Mouse (Mus musculus) spleen, adult 2 months (tissue): ENCODE measurements around the gene Med16. TPM values are rescaled to one million over a fixed set of nuclear protein-coding genes. Genes with fewer than 3 reads are reported as not detected.
A peak's percentile ranks its signal among the peaks of the same experiment; 100 is the strongest.

Experiments
- DNase-seq, 2 experiments: peaks; one replicate each; pipeline versions ENCODE4 v3.0.0 to v3.0.0-alpha.2; 2012 to 2021; ENCODE audit warnings: low spot score in 2 of 2, low read depth in 1 of 2
- H3K27ac ChIP-seq: fragments of 200-500 bp; 2 replicates; pipeline ENCODE4 v1.5.1; 2012; ENCODE audit warnings: low read length, inconsistent platforms; ENCODE audit not compliant: insufficient read depth
- H3K27me3 ChIP-seq: fragments of 200-500 bp; 2 replicates; pipeline ENCODE4 v1.6.1; 2012; ENCODE audit warnings: mild to moderate bottlenecking, moderate library complexity, low read length, inconsistent platforms; ENCODE audit not compliant: control insufficient read depth, insufficient read depth
- H3K36me3 ChIP-seq: fragments of 200-500 bp; 2 replicates; pipeline ENCODE4 v1.6.1; 2012; ENCODE audit warnings: mild to moderate bottlenecking, low read length, inconsistent platforms; ENCODE audit not compliant: control insufficient read depth, insufficient read depth
- H3K4me1 ChIP-seq: fragments of 200-500 bp; 2 replicates; pipeline ENCODE4 v1.6.1; 2011; ENCODE audit warnings: inconsistent platforms; ENCODE audit not compliant: control insufficient read depth, insufficient read depth, insufficient read length
- H3K4me3 ChIP-seq: fragments of 200-500 bp; 2 replicates; pipeline ENCODE4 v1.5.1; 2011; ENCODE audit warnings: mild to moderate bottlenecking, inconsistent platforms; ENCODE audit not compliant: insufficient read depth, insufficient read length; ENCODE audit errors: extremely low read depth
- CTCF ChIP-seq: fragments of 200-500 bp; IDR thresholded peaks from 2 replicates; pipeline ENCODE4 v1.5.1; 2011; ENCODE audit warnings: mild to moderate bottlenecking, inconsistent platforms; ENCODE audit not compliant: insufficient read depth, insufficient read length, insufficient replicate concordance; ENCODE audit errors: extremely low read depth
- POLR2A ChIP-seq: fragments of 200-500 bp; IDR thresholded peaks from 2 replicates; pipeline ENCODE4 v1.6.1; 2011; ENCODE audit warnings: low read depth, low read length, inconsistent platforms
- WGBS: fragments of 180-500 bp; shearing (Covaris S2); methylation state at CpG from one replicate; pipeline ENCODE4 v1.1.7; 2018; 5-methylcytosine and 5-hydroxymethylcytosine counted together
- polyA plus RNA-seq: library from polyadenylated mRNA; depleted of rRNA; stranded (reverse); fragments of >200 nt; gene quantifications from 2 replicates; pipeline ENCODE4 v1.2.3, GENCODE M21; 2012

Gene Med16
- polyA plus RNA-seq, 1 experiment = 46.4 TPM

DNA sequence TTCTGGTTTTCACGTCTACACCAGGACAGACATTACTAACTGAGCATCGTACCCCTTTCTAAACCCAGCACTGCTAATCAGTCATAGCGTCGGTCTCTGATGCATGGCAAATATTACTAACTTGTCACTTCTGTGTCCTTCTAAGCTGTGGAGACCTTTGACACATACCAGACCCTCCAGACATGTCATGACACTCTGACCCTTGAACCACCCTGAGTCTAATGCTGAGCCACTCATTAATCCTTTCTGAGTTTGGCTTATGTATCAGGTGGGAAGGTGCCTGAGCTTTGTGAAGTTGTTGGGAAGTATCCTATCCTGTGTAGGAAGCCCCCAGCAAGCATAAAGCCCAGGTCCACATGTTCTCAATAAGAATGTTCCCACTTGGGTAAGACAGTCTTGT lies 41.1 kb upstream of the Med16 start:
- H3K36me3 ChIP-seq = peaks cover 17% of the 10 kb centered on the region
- WGBS = 93% methylated on average over 4 of the region's 4 CpGs
- H3K27me3 ChIP-seq = no peaks in the 10 kb centered on the region
- H3K4me3 ChIP-seq = no peak overlapping the region
- no peak overlapping the region for H3K27ac ChIP-seq
- no peaks in the 10 kb centered on the region; the same call in 1 of the 2 replicates for H3K4me1 ChIP-seq
- no peak for DNase-seq
- TF ChIP-seq CTCF (no peak), POLR2A (no peak)

DNA sequence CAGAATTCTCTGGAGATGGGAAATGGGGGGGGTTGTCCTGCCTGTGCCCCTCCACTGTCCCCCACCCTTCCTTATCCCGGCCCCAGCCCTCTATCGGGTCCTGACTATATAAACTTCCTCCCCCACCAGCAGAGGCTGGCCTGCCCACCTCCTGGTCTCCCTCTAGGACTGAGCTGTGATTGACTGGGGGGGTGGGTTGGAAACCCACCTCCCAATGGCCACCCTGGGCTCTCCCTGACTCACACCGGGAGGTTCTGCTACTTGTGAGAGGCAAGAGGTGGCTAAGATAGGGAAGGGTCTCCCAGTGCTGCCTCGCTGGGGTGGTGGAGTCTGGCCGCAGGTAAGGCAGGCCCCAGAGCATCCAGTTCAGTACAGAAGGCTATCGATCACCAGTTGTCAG lies 38.8 kb upstream of the Med16 start:
- no peak for TF ChIP-seq CTCF
- no peak for TF ChIP-seq POLR2A
- Histone ChIP-seq H3K4me1 (peaks cover 13% of the 10 kb centered on the region; the same call in 1 of the 2 replicates), H3K36me3 (peaks cover 17% of the 10 kb centered on the region), H3K4me3 (no peak overlapping the region), H3K27ac (no peak overlapping the region), H3K27me3 (no peaks in the 10 kb centered on the region)
- 84% methylated on average over 6 of the region's 6 CpGs for WGBS
- no peak for DNase-seq

GRCm38 (mm10) chr10:79946752-79947322 lies 38.1 kb upstream of the Med16 start:
- H3K4me3 ChIP-seq = no peak overlapping the region
- 66% methylated on average over 7 of the region's 7 CpGs for WGBS
- DNase-seq = no peak
- no peak overlapping the region for H3K27ac ChIP-seq
- no peaks in the 10 kb centered on the region for H3K27me3 ChIP-seq
- peaks cover 14% of the 10 kb centered on the region; the same call in 1 of the 2 replicates for H3K4me1 ChIP-seq
- peaks cover 17% of the 10 kb centered on the region for H3K36me3 ChIP-seq
- TF ChIP-seq POLR2A = no peak
- no peak for TF ChIP-seq CTCF

GRCm38 (mm10) chr10:79945507-79946234 lies 36.9 kb upstream of the Med16 start:
- TF ChIP-seq POLR2A (no peak), CTCF (no peak)
- DNase-seq = no peak
- 83% methylated on average over 16 of the region's 16 CpGs for WGBS
- Histone ChIP-seq H3K27ac (no peak overlapping the region), H3K4me1 (peaks cover 23% of the 10 kb centered on the region; the same call in 1 of the 2 replicates), H3K36me3 (peaks cover 10% of the 10 kb centered on the region), H3K4me3 (no peak overlapping the region), H3K27me3 (no peaks in the 10 kb centered on the region)

DNA sequence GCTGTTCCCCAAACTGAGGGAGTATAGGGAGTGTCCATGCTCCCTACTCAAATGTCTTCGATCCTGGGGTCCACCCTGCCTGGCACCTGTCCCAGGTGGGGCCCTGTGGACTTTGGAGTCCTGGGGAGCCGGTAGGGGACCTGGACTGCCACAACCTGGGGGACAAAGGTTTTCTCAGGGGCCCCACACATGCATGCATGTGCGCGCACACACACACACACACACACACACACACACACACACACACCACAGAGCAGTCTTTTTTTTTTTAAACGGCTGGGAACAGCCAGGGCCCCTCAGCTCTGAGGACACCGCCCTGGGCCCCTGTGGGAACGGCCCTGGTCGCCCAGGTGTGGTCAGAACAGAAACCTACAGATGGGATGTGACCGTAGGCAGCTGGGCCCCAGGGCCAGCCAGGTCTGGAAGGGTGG lies 34.8 kb upstream of the Med16 start:
- Histone ChIP-seq H3K27ac (no peak overlapping the region), H3K36me3 (no peaks in the 10 kb centered on the region), H3K27me3 (no peaks in the 10 kb centered on the region), H3K4me3 (no peak overlapping the region), H3K4me1 (peaks cover 42% of the 10 kb centered on the region)
- TF ChIP-seq CTCF (no peak), POLR2A (no peak)
- 29% methylated on average over 9 of the region's 9 CpGs for WGBS
- no peak for DNase-seq

DNA sequence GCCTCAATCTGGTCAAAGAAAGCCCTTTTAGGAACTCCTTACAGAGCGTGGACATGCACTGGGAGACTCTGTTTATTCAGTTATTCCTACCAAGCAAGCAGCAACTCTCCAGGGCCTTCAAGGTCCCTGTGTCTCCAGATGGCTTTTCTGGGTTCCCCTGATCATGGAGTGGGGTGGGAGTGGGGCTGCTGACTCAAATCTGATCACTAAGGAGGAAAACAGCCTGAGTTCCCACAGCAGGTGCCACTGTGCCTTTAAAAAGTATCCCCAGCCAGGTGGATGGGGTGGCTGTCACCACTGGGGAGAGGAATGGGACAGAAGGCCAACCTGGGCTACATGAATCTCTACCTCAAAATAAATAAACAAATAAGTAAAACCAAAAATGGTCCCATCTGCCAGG lies 34.3 kb upstream of the Med16 start:
- Histone ChIP-seq H3K27me3 (no peaks in the 10 kb centered on the region), H3K27ac (no peak overlapping the region; the same call in 1 of the 2 replicates), H3K4me1 (peaks cover 47% of the 10 kb centered on the region), H3K36me3 (no peaks in the 10 kb centered on the region), H3K4me3 (no peak overlapping the region)
- 81% methylated on average over 1 of the region's 1 CpGs for WGBS
- TF ChIP-seq POLR2A = no peak
- no peak for TF ChIP-seq CTCF
- DNase-seq = no peak

- H3K4me3 ChIP-seq = no peak overlapping the region; the same call in 1 of the 2 replicates
- peak; percentile 77 to 89 for DNase-seq
- 10% methylated on average over 7 of the region's 7 CpGs for WGBS
- peak overlapping the region; percentile 59 for H3K27ac ChIP-seq
- H3K4me1 ChIP-seq = peaks cover 68% of the 10 kb centered on the region
- no peaks in the 10 kb centered on the region for H3K36me3 ChIP-seq
- H3K27me3 ChIP-seq = no peaks in the 10 kb centered on the region
- no peak for TF ChIP-seq CTCF
- TF ChIP-seq POLR2A = no peak
Measured at GRCm38 (mm10) chr10:79940749-79941148, 32.0 kb upstream of the Med16 start.
